Mouse (Mus musculus) hindbrain, embryonic 12.5 days (tissue): Measurements from ENCODE around the gene Surf6. TPM values are rescaled to one million over a fixed set of nuclear protein-coding genes. Genes with fewer than 3 reads are reported as not detected.

Experiments used
- ATAC-seq: fragments of 200-750 bp; cut with Nextera tagmentation; 2 replicates; pipeline ENCODE4 v1.8.0; 2017; ENCODE audit warnings: moderate TSS enrichment; ENCODE audit not compliant: low FRiP score
- H3K27ac ChIP-seq: fragments of 300-500 bp; sonication (generic); 2 replicates; pipeline ENCODE4 v1.5.1; 2016; ENCODE audit warnings: mild to moderate bottlenecking
- H3K27me3 ChIP-seq: fragments of 300-500 bp; sonication (generic); 2 replicates; pipeline ENCODE4 v1.6.1; 2016; ENCODE audit warnings: mild to moderate bottlenecking
- H3K36me3 ChIP-seq: fragments of 300-500 bp; sonication (generic); 2 replicates; pipeline ENCODE4 v1.6.1; 2016; ENCODE audit warnings: mild to moderate bottlenecking
- H3K4me1 ChIP-seq: fragments of 300-500 bp; sonication (generic); 2 replicates; pipeline ENCODE4 v1.6.1; 2016
- H3K4me2 ChIP-seq: fragments of 300-500 bp; sonication (generic); replicated peaks from 2 replicates; pipeline ENCODE4 v1.6.1; 2016; ENCODE audit warnings: mild to moderate bottlenecking
- H3K4me3 ChIP-seq: fragments of 300-500 bp; sonication (generic); 2 replicates; pipeline ENCODE4 v1.5.1; 2016; ENCODE audit warnings: mild to moderate bottlenecking
- H3K9ac ChIP-seq: fragments of 300-500 bp; sonication (generic); 2 replicates; pipeline ENCODE4 v1.6.1; 2016; ENCODE audit warnings: mild to moderate bottlenecking, moderate library complexity
- H3K9me3 ChIP-seq: fragments of 300-500 bp; sonication (generic); replicated peaks from 2 replicates; pipeline ENCODE4 v1.6.1; 2016; ENCODE audit warnings: mild to moderate bottlenecking
- WGBS: fragments of 180-500 bp; shearing (Covaris S2); methylation state at CpG from one replicate; pipeline ENCODE4 v1.1.7; 2016; 5-methylcytosine and 5-hydroxymethylcytosine counted together
- polyA plus RNA-seq: library from polyadenylated mRNA; unstranded; fragments of >200 nt; fragmentation: Nextera tagmentation; extraction: Ambion mirVana; gene quantifications from 2 replicates; pipeline ENCODE4 v1.2.1, GENCODE M21; 2016

Surf6 gene
- polyA plus RNA-seq, 1 experiment from 2014 or later = 30.8 TPM

DNA sequence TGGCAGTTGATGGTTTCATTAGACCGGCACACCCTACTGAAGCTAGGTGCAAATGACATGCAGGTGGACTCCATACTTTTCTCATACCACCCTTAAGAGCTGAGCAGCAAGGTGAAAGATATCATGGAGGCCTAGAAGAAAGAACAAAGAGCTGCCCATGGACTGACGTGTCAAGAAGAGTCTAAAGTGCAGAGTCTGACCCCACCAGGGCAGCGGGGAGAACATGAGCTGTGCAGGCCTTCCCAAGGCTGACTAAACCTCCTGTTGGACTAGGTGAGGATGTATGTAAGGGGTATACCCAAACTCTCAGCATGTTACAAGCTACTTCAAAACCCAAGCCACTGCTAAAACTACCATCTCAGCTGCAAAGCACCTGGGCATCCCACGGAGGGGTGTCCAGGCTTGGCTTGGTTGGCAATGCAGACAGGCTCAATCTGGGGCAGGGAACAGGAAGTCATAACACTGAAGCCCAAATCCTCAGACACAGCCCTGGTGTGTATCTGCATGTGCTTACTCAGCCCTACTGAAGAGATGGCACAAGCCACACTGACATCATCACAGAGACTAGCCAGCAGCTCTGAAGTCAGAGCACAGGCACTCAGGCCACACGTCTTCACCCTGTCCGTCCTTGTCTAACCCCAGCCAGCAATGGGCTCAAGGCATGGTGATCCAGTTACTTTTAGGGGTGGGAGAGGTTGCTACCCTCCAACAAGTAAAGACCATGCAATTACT lies 25.2 kb upstream of the Surf6 start:
- Histone ChIP-seq H3K4me1 (peaks cover 21% of the 10 kb centered on the region), H3K9me3 (no peaks in the 10 kb centered on the region), H3K4me3 (no peak overlapping the region), H3K9ac (no peak overlapping the region), H3K27ac (no peak overlapping the region), H3K4me2 (no peak overlapping the region), H3K27me3 (no peaks in the 10 kb centered on the region), H3K36me3 (peaks cover 75% of the 10 kb centered on the region)
- ATAC-seq = no peak
- WGBS = 90% methylated on average over 6 of the region's 6 CpGs

DNA sequence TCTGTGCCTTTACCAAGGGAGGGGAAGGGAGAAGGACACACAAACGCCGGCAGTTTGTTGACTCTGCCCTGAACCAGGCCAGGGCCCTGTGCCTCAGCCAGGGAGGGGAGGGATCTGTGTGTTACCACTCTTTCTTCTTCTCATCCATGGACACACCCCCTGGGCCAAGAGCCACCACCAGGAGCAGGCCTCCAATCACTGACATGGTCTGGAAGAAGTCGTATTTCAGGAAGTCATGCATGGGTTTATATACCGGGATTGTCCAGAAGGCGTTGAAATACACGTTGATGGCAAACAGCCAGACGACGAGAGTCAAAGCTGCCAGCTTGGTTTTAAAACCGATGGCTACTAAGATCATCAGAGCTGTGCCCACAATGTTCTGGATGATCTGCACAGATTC lies 19.1 kb upstream of the Surf6 start:
- H3K36me3 ChIP-seq = peaks cover 94% of the 10 kb centered on the region
- ATAC-seq = no peak
- H3K9ac ChIP-seq = no peak overlapping the region
- WGBS = 88% methylated on average over 9 of the region's 9 CpGs
- H3K4me3 ChIP-seq = no peak overlapping the region
- no peak overlapping the region for H3K4me2 ChIP-seq
- H3K27me3 ChIP-seq = no peaks in the 10 kb centered on the region
- no peak overlapping the region for H3K27ac ChIP-seq
- H3K4me1 ChIP-seq = peaks cover 17% of the 10 kb centered on the region
- H3K9me3 ChIP-seq = no peaks in the 10 kb centered on the region

- H3K4me2 ChIP-seq = no peak overlapping the region
- 92% methylated on average over 6 of the region's 6 CpGs for WGBS
These were observed 17.6 kb upstream of the Surf6 start for GRCm38 (mm10) chr2:26920190-26920855.

DNA sequence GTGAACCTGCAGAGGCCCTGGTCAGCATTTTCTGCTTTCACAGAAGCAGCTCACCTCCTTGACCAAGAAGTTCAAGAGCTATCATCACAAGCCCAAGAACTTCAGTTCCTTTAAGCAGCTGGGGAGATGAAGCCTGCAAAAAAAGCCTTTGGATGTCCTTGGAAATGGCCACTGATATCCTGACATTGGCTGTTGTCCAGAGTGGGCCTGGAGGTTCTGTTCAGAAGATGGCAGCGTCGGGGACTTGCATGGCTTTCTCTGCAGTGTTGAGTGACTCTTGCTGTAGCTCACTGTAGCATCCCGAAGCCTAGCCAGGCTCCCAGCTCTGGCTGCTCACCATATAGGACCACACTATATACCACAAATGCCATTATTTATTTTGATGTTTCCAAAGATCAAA lies 17.0 kb upstream of the Surf6 start:
- WGBS = 91% methylated on average over 3 of the region's 3 CpGs
- Histone ChIP-seq H3K4me3 (no peak overlapping the region), H3K9me3 (no peaks in the 10 kb centered on the region), H3K27me3 (no peaks in the 10 kb centered on the region), H3K4me2 (no peak overlapping the region), H3K4me1 (peaks cover 31% of the 10 kb centered on the region), H3K36me3 (peaks cover 74% of the 10 kb centered on the region), H3K27ac (no peak overlapping the region), H3K9ac (no peak overlapping the region)
- no peak for ATAC-seq

More at GRCm38 (mm10) chr2:26920190-26920855, 17.6 kb upstream of the Surf6 start:
- no peaks in the 10 kb centered on the region for H3K27me3 ChIP-seq
- H3K36me3 ChIP-seq = peaks cover 80% of the 10 kb centered on the region
- H3K4me1 ChIP-seq = peaks cover 25% of the 10 kb centered on the region
- no peaks in the 10 kb centered on the region for H3K9me3 ChIP-seq
- no peak overlapping the region for H3K9ac ChIP-seq
- ATAC-seq = no peak
- H3K4me3 ChIP-seq = no peak overlapping the region
- no peak overlapping the region for H3K27ac ChIP-seq

DNA sequence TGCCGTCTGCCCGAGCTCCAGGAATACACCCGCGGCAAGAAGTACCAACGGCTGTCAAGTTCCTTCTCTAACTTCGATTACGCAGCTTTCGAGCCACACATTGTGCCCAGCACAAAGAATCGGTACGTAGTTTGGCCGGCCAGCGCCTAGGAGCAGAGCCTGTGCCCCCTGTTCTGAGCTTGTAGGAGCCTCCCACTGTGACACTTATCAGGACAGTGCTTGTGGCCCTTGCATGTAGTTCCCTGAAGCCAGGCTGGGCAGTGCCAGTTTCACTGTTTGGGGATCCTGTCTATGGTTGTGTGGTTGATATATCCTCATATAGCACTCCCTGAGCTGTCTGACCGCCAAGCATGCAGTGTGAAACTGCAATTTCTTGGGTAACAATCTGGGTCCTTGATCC lies 14.1 kb upstream of the Surf6 start:
- ATAC-seq = no peak
- Histone ChIP-seq H3K36me3 (peaks cover 74% of the 10 kb centered on the region), H3K9me3 (no peaks in the 10 kb centered on the region), H3K4me1 (peaks cover 43% of the 10 kb centered on the region), H3K9ac (peak overlapping the region; percentile 76), H3K27ac (peak overlapping the region; percentile 73), H3K4me2 (peak overlapping the region; percentile 99), H3K4me3 (peak overlapping the region; percentile 76), H3K27me3 (no peaks in the 10 kb centered on the region)
- WGBS = 2% methylated on average over 13 of the region's 13 CpGs

- 3% methylated on average over 47 of the region's 47 CpGs for WGBS
- Histone ChIP-seq H3K9ac (peak within 1 kb of the TSS; percentile 76), H3K4me3 (peak within 1 kb of the TSS; percentile 76), H3K36me3 (peaks cover 71% of the 10 kb centered on the region), H3K4me1 (peaks cover 47% of the 10 kb centered on the region), H3K4me2 (peak within 1 kb of the TSS; percentile 99), H3K9me3 (no peaks in the 10 kb centered on the region), H3K27ac (peak within 1 kb of the TSS; percentile 73), H3K27me3 (no peaks in the 10 kb centered on the region)
- ATAC-seq = peak; percentile 74
These were observed 13.4 kb upstream of the Surf6 start, which contains the start of the genes Surf2 and Surf1 for GRCm38 (mm10) chr2:26915927-26916728. Gene Surf2 (plus strand): TSS chr2:26916367. Gene Surf1 (minus strand): TSS chr2:26916530.

GRCm38 (mm10) chr2:26914148-26914941 lies 11.7 kb upstream of the Surf6 start:
- Histone ChIP-seq H3K36me3 (peaks cover 53% of the 10 kb centered on the region), H3K27me3 (no peaks in the 10 kb centered on the region), H3K4me2 (0 out of 2 replicates have a peak overlapping the region, but pooled peaks have one; percentile 99), H3K27ac (no peak overlapping the region), H3K4me1 (peaks cover 52% of the 10 kb centered on the region), H3K9ac (no peak overlapping the region), H3K9me3 (no peaks in the 10 kb centered on the region), H3K4me3 (no peak overlapping the region)
- WGBS = 66% methylated on average over 8 of the region's 8 CpGs
- ATAC-seq = no peak

GRCm38 (mm10) chr2:26913416-26914147 lies 10.9 kb upstream of the Surf6 start:
- Histone ChIP-seq H3K4me2 (no peak overlapping the region), H3K4me3 (no peak overlapping the region), H3K27ac (no peak overlapping the region), H3K4me1 (peaks cover 59% of the 10 kb centered on the region), H3K9me3 (no peaks in the 10 kb centered on the region), H3K9ac (no peak overlapping the region), H3K27me3 (no peaks in the 10 kb centered on the region), H3K36me3 (peaks cover 46% of the 10 kb centered on the region)
- no peak for ATAC-seq
- WGBS = 87% methylated on average over 17 of the region's 17 CpGs

GRCm38 (mm10) chr2:26912253-26912770 lies 9.6 kb upstream of the Surf6 start:
- Histone ChIP-seq H3K4me1 (peaks cover 53% of the 10 kb centered on the region), H3K36me3 (peaks cover 44% of the 10 kb centered on the region), H3K9me3 (no peaks in the 10 kb centered on the region), H3K27me3 (no peaks in the 10 kb centered on the region), H3K27ac (no peak overlapping the region), H3K4me3 (peak overlapping the region; percentile 90), H3K4me2 (peak overlapping the region; percentile 100), H3K9ac (peak overlapping the region; percentile 97)
- ATAC-seq = no peak
- WGBS = 70% methylated on average over 5 of the region's 5 CpGs

DNA sequence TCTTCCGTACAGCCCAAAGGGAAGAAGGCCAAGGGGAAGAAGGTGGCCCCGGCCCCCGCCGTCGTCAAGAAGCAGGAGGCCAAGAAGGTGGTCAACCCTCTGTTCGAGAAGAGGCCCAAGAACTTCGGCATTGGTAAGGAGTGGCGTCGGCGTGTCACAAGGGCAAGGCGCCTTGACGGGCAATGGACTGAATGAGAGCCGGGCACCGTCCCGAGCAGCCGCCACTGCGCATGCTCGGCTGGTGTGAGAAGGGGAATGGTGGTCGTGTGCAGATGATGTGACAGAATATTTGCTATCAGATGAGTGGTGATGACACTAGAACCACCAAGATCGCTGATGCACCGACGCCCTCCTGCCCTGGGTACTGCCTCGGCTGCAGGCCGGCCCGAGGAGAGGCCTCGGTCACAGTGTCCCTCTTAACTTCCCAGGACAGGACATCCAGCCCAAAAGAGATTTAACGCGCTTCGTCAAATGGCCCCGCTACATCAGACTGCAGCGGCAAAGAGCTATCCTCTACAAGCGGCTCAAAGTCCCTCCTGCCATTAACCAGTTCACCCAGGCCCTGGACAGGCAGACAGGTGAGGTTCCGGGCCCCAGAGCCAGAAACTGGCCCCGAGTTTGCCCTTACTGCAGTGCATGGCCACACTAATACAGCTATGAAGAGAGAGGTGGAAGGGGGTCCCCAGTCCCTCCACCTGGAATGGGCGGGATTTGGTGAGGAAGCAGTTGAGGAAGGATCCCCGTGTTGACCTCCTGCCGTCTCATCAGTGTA lies 8.5 kb upstream of the Surf6 start:
- peak overlapping the region; percentile 97 for H3K9ac ChIP-seq
- no peaks in the 10 kb centered on the region for H3K9me3 ChIP-seq
- peak overlapping the region; percentile 90 for H3K4me3 ChIP-seq
- ATAC-seq = peak; percentile 60
- peak overlapping the region; percentile 89 for H3K27ac ChIP-seq
- peaks cover 53% of the 10 kb centered on the region for H3K36me3 ChIP-seq
- peaks cover 45% of the 10 kb centered on the region for H3K4me1 ChIP-seq
- peak overlapping the region; percentile 100 for H3K4me2 ChIP-seq
- no peaks in the 10 kb centered on the region for H3K27me3 ChIP-seq
- 1% methylated on average over 37 of the region's 37 CpGs for WGBS
